Mouse (Mus musculus): ENCODE results near the gene Hs2st1.

- no peak for TF ChIP-seq CTCF (IDR thresholded peaks at IDR 0.05; ENCODE audit: low read depth)
- TF ChIP-seq EP300 (IDR thresholded peaks at IDR 0.05; ENCODE audit: low read depth) = no peak
Measured at GRCm38 (mm10) chr3:144501930-144502329, 68.1 kb downstream of the Hs2st1 start.

Data from liver, postnatal 0 days (tissue).